Mouse (Mus musculus): ENCODE data around the gene Nfatc2. TPM values are rescaled to one million over a fixed set of nuclear protein-coding genes. Genes with fewer than 3 reads are reported as not detected.

Nfatc2 gene
- total and polyA plus RNA-seq, 2 experiments from 2014 or later: 7.3 to 7.4 TPM

- H3K9ac ChIP-seq (replicated peaks; ENCODE audit: low read depth, low read length): no peak overlapping the region
- WGBS: 22% methylated on average over 13 of the region's 13 CpGs
- H3K4me3 ChIP-seq (ENCODE audit: low read depth, low read length): no peak overlapping the region
- 0 out of 2 replicates have a peak overlapping the region, but pooled peaks have one; percentile 25 for H3K27ac ChIP-seq (ENCODE audit: low read depth)
- ATAC-seq (ENCODE audit: insufficient read depth, low read depth) (peak; percentile 16; the same call in 1 of the 2 replicates), DNase-seq (ENCODE audit: low spot score) (peak; percentile 62)
- H3K9me3 ChIP-seq (replicated peaks; ENCODE audit: control insufficient read depth, low read length): no peaks in the 10 kb centered on the region
- no peaks in the 10 kb centered on the region for H3K27me3 ChIP-seq (ENCODE audit: control insufficient read depth, insufficient read depth, low read length)
- H3K36me3 ChIP-seq (replicated peaks; ENCODE audit: control insufficient read depth, insufficient read depth, low read length): no peaks in the 10 kb centered on the region
- no peak overlapping the region for H3K4me2 ChIP-seq (ENCODE audit: low read depth, low read length)
- peaks cover 32% of the 10 kb centered on the region for H3K4me1 ChIP-seq (ENCODE audit: control insufficient read depth, insufficient read depth)
- TF ChIP-seq EP300 (IDR thresholded peaks at IDR 0.05; ENCODE audit: low read depth): no peak
- TF ChIP-seq CTCF (IDR thresholded peaks at IDR 0.05; ENCODE audit: low read depth): no peak
These were observed 57.4 kb downstream of the Nfatc2 start for GRCm38 (mm10) chr2:168544102-168544501.

- ATAC-seq (ENCODE audit: insufficient read depth, low read depth): no peak
- H3K4me1 ChIP-seq (ENCODE audit: control insufficient read depth, insufficient read depth): peaks cover 22% of the 10 kb centered on the region; the same call in 1 of the 2 replicates
- no peak for TF ChIP-seq CTCF (IDR thresholded peaks at IDR 0.05; ENCODE audit: low read depth)
- no peak for TF ChIP-seq EP300 (IDR thresholded peaks at IDR 0.05; ENCODE audit: low read depth)
These were observed 58.4 kb downstream of the Nfatc2 start for GRCm38 (mm10) chr2:168543026-168543425.

GRCm38 (mm10) chr2:168541223-168541622 is 60.2 kb downstream of the Nfatc2 start:
- Histone ChIP-seq H3K4me1 (ENCODE audit: control insufficient read depth, insufficient read depth) (peaks cover 17% of the 10 kb centered on the region; the same call in 1 of the 2 replicates), H3K9me3 (replicated peaks; ENCODE audit: control insufficient read depth, low read length) (no peaks in the 10 kb centered on the region), H3K27me3 (ENCODE audit: control insufficient read depth, insufficient read depth, low read length) (no peaks in the 10 kb centered on the region), H3K9ac (replicated peaks; ENCODE audit: low read depth, low read length) (no peak overlapping the region), H3K4me3 (ENCODE audit: low read depth, low read length) (no peak overlapping the region), H3K27ac (ENCODE audit: low read depth) (no peak overlapping the region), H3K4me2 (ENCODE audit: low read depth, low read length) (no peak overlapping the region), H3K36me3 (replicated peaks; ENCODE audit: control insufficient read depth, insufficient read depth, low read length) (no peaks in the 10 kb centered on the region)
- WGBS: 73% methylated on average over 7 of the region's 7 CpGs
- TF ChIP-seq EP300 (IDR thresholded peaks at IDR 0.05; ENCODE audit: low read depth) (no peak), CTCF (IDR thresholded peaks at IDR 0.05; ENCODE audit: low read depth) (no peak)
- DNase-seq (ENCODE audit: low spot score): no peak
- ATAC-seq (ENCODE audit: insufficient read depth, low read depth): no peak

More at GRCm38 (mm10) chr2:168543026-168543425, 58.4 kb downstream of the Nfatc2 start:
- 62% methylated on average over 3 of the region's 3 CpGs for WGBS
- no peak overlapping the region for H3K27ac ChIP-seq (ENCODE audit: low read depth)
- no peak overlapping the region for H3K4me2 ChIP-seq (ENCODE audit: low read depth, low read length)
- H3K9me3 ChIP-seq (replicated peaks; ENCODE audit: control insufficient read depth, low read length): no peaks in the 10 kb centered on the region
- H3K27me3 ChIP-seq (ENCODE audit: control insufficient read depth, insufficient read depth, low read length): no peaks in the 10 kb centered on the region
- no peak for DNase-seq (ENCODE audit: low spot score)
- H3K4me3 ChIP-seq (ENCODE audit: low read depth, low read length): no peak overlapping the region
- H3K36me3 ChIP-seq (replicated peaks; ENCODE audit: control insufficient read depth, insufficient read depth, low read length): no peaks in the 10 kb centered on the region
- no peak overlapping the region for H3K9ac ChIP-seq (replicated peaks; ENCODE audit: low read depth, low read length)

- H3K9ac ChIP-seq (replicated peaks; ENCODE audit: low read depth, low read length): no peak overlapping the region
- no peak for ATAC-seq (ENCODE audit: insufficient read depth, low read depth)
- H3K27me3 ChIP-seq (ENCODE audit: control insufficient read depth, insufficient read depth, low read length): no peaks in the 10 kb centered on the region
- H3K9me3 ChIP-seq (replicated peaks; ENCODE audit: control insufficient read depth, low read length): no peaks in the 10 kb centered on the region
- no peak overlapping the region for H3K27ac ChIP-seq (ENCODE audit: low read depth)
- no peak for DNase-seq (ENCODE audit: low spot score)
- TF ChIP-seq CTCF (IDR thresholded peaks at IDR 0.05; ENCODE audit: low read depth) (no peak), EP300 (IDR thresholded peaks at IDR 0.05; ENCODE audit: low read depth) (no peak)
- no peak overlapping the region for H3K4me2 ChIP-seq (ENCODE audit: low read depth, low read length)
- peaks cover 13% of the 10 kb centered on the region; the same call in 1 of the 2 replicates for H3K4me1 ChIP-seq (ENCODE audit: control insufficient read depth, insufficient read depth)
- H3K4me3 ChIP-seq (ENCODE audit: low read depth, low read length): no peak overlapping the region
- H3K36me3 ChIP-seq (replicated peaks; ENCODE audit: control insufficient read depth, insufficient read depth, low read length): peaks cover 7% of the 10 kb centered on the region
- 45% methylated on average over 15 of the region's 15 CpGs for WGBS
These were observed 61.7 kb downstream of the Nfatc2 start for GRCm38 (mm10) chr2:168539594-168540222.

- no peaks in the 10 kb centered on the region for H3K27me3 ChIP-seq (ENCODE audit: control insufficient read depth, insufficient read depth, low read length)
- H3K4me2 ChIP-seq (ENCODE audit: low read depth, low read length): no peak overlapping the region
- peaks cover 14% of the 10 kb centered on the region for H3K36me3 ChIP-seq (replicated peaks; ENCODE audit: control insufficient read depth, insufficient read depth, low read length)
- ATAC-seq (ENCODE audit: insufficient read depth, low read depth) (no peak), DNase-seq (ENCODE audit: low spot score) (no peak)
- H3K9me3 ChIP-seq (replicated peaks; ENCODE audit: control insufficient read depth, low read length): no peaks in the 10 kb centered on the region
- WGBS: 81% methylated on average over 6 of the region's 6 CpGs
- peaks cover 6% of the 10 kb centered on the region; the same call in 1 of the 2 replicates for H3K4me1 ChIP-seq (ENCODE audit: control insufficient read depth, insufficient read depth)
- H3K4me3 ChIP-seq (ENCODE audit: low read depth, low read length): no peak overlapping the region
- no peak overlapping the region for H3K27ac ChIP-seq (ENCODE audit: low read depth)
- H3K9ac ChIP-seq (replicated peaks; ENCODE audit: low read depth, low read length): no peak overlapping the region
- TF ChIP-seq EP300 (IDR thresholded peaks at IDR 0.05; ENCODE audit: low read depth) (no peak), CTCF (IDR thresholded peaks at IDR 0.05; ENCODE audit: low read depth) (no peak)
These were observed 62.4 kb downstream of the Nfatc2 start for GRCm38 (mm10) chr2:168539026-168539425.

Measured in heart, postnatal 0 days (tissue).